Mouse (Mus musculus) MEL (cell line): ENCODE data around the gene Sh3gl3. TPM values are rescaled to one million over a fixed set of nuclear protein-coding genes. Genes with fewer than 3 reads are reported as not detected.

ENCODE experiments used
- DNase-seq: peaks from one replicate; pipeline ENCODE4 v3.0.0; 2011; ENCODE audit warnings: low read depth, low spot score
- H3K27ac ChIP-seq: 2 replicates; pipeline ENCODE4 v1.5.1; 2012; ENCODE audit warnings: low read depth, mild to moderate bottlenecking, control low read depth, low read length, moderate library complexity; ENCODE audit not compliant: control insufficient read depth
- H3K27me3 ChIP-seq, 2 experiments: fragments of 150-350 bp in 1 of 2; sonication (generic) in 1 of 2; 2 replicates each; pipeline ENCODE4 v1.6.1; 2012; ENCODE audit warnings: low read length in 2 of 2, mild to moderate bottlenecking in 2 of 2, improper control_type of control experiment in 1 of 2, moderate library complexity in 1 of 2; ENCODE audit not compliant: insufficient read depth in 2 of 2, control insufficient read depth in 1 of 2
- H3K36me3 ChIP-seq, 2 experiments: 2 replicates each; pipeline ENCODE4 v1.6.1; 2012 to 2014; ENCODE audit warnings: low read length in 2 of 2, improper control_type of control experiment in 1 of 2, inconsistent platforms in 1 of 2, mild to moderate bottlenecking in 1 of 2; ENCODE audit not compliant: insufficient read depth in 2 of 2, control insufficient read depth in 1 of 2
- H3K4me1 ChIP-seq, 2 experiments: fragments of 150-350 bp in 1 of 2; sonication (generic) in 1 of 2; 2 replicates each; pipeline ENCODE4 v1.6.1; 2012; ENCODE audit warnings: low read length in 2 of 2, improper control_type of control experiment in 1 of 2, mild to moderate bottlenecking in 1 of 2; ENCODE audit not compliant: insufficient read depth in 2 of 2, control insufficient read depth in 1 of 2
- H3K4me3 ChIP-seq, 2 experiments: fragments of 150-350 bp in 1 of 2; sonication (generic) in 1 of 2; 2 replicates each; pipeline ENCODE4 v1.5.1; 2012; ENCODE audit warnings: low read depth in 2 of 2, low read length in 2 of 2, mild to moderate bottlenecking in 2 of 2, moderate library complexity in 2 of 2, control low read depth in 1 of 2, improper control_type of control experiment in 1 of 2; ENCODE audit not compliant: control insufficient read depth in 1 of 2, insufficient read depth in 1 of 2
- H3K79me2 ChIP-seq: 2 replicates; pipeline ENCODE4 v1.6.1; 2012; ENCODE audit warnings: mild to moderate bottlenecking, low read length, moderate library complexity; ENCODE audit not compliant: control insufficient read depth, poor library complexity, insufficient read depth
- H3K9ac ChIP-seq: 2 replicates; pipeline ENCODE4 v1.6.1; 2012; ENCODE audit warnings: low read depth, mild to moderate bottlenecking, control low read depth, low read length, moderate library complexity; ENCODE audit not compliant: control insufficient read depth, poor library complexity, severe bottlenecking
- H3K9me3 ChIP-seq: fragments of 150-350 bp; sonication (generic); replicated peaks from 2 replicates; pipeline ENCODE4 v1.6.1; 2012; ENCODE audit warnings: mild to moderate bottlenecking, low read length, improper control_type of control experiment, moderate library complexity; ENCODE audit not compliant: insufficient read depth
- E2F4 ChIP-seq: IDR thresholded peaks from 2 replicates; pipeline ENCODE4 v1.6.1; 2011; ENCODE audit warnings: low read depth, low read length, improper control_type of control experiment, borderline replicate concordance
- ELF1 ChIP-seq: IDR thresholded peaks from 2 replicates; pipeline ENCODE4 v1.6.1; 2014; ENCODE audit warnings: low read depth, mild to moderate bottlenecking, inconsistent platforms, low read length, improper control_type of control experiment, moderate library complexity
- GABPA ChIP-seq: IDR thresholded peaks from 2 replicates; pipeline ENCODE4 v1.6.1; 2012; ENCODE audit warnings: low read depth, mild to moderate bottlenecking, inconsistent platforms, low read length, improper control_type of control experiment, moderate library complexity
- KAT2A ChIP-seq: conservative IDR thresholded peaks from 2 replicates; pipeline ENCODE4 v1.6.1; 2012; ENCODE audit warnings: low read depth, low read length, improper control_type of control experiment, inconsistent platforms
- MEF2A ChIP-seq: IDR thresholded peaks from 2 replicates; pipeline ENCODE4 v1.6.1; 2014; ENCODE audit warnings: low read depth, mild to moderate bottlenecking, inconsistent platforms, low read length, improper control_type of control experiment; ENCODE audit not compliant: poor library complexity, insufficient replicate concordance, severe bottlenecking; ENCODE audit errors: extremely low read depth
- MYB ChIP-seq: IDR thresholded peaks from 2 replicates; pipeline ENCODE4 v1.6.1; 2011; ENCODE audit warnings: mild to moderate bottlenecking, low read depth, low read length, improper control_type of control experiment
- MYC ChIP-seq: IDR thresholded peaks from 2 replicates; pipeline ENCODE4 v1.6.1; 2011; ENCODE audit warnings: low read depth, mild to moderate bottlenecking, low read length, improper control_type of control experiment, moderate library complexity
- NELFE ChIP-seq: IDR thresholded peaks from 2 replicates; pipeline ENCODE4 v1.6.1; 2011; ENCODE audit warnings: low read depth, low read length, improper control_type of control experiment
- NRF1 ChIP-seq: IDR thresholded peaks from 2 replicates; pipeline ENCODE4 v1.6.1; 2014; ENCODE audit warnings: low read depth, mild to moderate bottlenecking, inconsistent platforms, low read length, improper control_type of control experiment, moderate library complexity; ENCODE audit not compliant: poor library complexity, insufficient read depth, severe bottlenecking
- POLR2AphosphoS2 ChIP-seq: IDR thresholded peaks from 2 replicates; pipeline ENCODE4 v1.6.1; 2011; ENCODE audit warnings: low read length, improper control_type of control experiment
- RAD21 ChIP-seq: IDR thresholded peaks from 2 replicates; pipeline ENCODE4 v1.6.1; 2011; ENCODE audit warnings: mild to moderate bottlenecking, low read depth, low read length, improper control_type of control experiment
- RCOR1 ChIP-seq: IDR thresholded peaks from 2 replicates; pipeline ENCODE4 v1.6.1; 2012; ENCODE audit warnings: low read depth, mild to moderate bottlenecking, inconsistent platforms, low read length, improper control_type of control experiment
- TBP ChIP-seq: IDR thresholded peaks from 2 replicates; pipeline ENCODE4 v1.8.0; 2011; ENCODE audit warnings: low read depth, low read length, improper control_type of control experiment
- TCF12 ChIP-seq: IDR thresholded peaks from 2 replicates; pipeline ENCODE4 v1.6.1; 2014; ENCODE audit warnings: low read depth, mild to moderate bottlenecking, inconsistent platforms, low read length, improper control_type of control experiment, moderate library complexity
- USF1 ChIP-seq: IDR thresholded peaks from 2 replicates; pipeline ENCODE4 v1.6.1; 2014; ENCODE audit warnings: low read depth, mild to moderate bottlenecking, inconsistent platforms, low read length, improper control_type of control experiment, moderate library complexity
- ZC3H11A ChIP-seq: IDR thresholded peaks from 2 replicates; pipeline ENCODE4 v1.6.1; 2012; ENCODE audit warnings: low read depth, mild to moderate bottlenecking, inconsistent platforms, low read length, improper control_type of control experiment
- ZKSCAN1 ChIP-seq: IDR thresholded peaks from 2 replicates; pipeline ENCODE4 v1.6.1; 2012; ENCODE audit warnings: low read depth, mild to moderate bottlenecking, inconsistent platforms, low read length, improper control_type of control experiment, moderate library complexity
- ZMIZ1 ChIP-seq: IDR thresholded peaks from 2 replicates; pipeline ENCODE4 v1.6.1; 2012; ENCODE audit warnings: low read depth, mild to moderate bottlenecking, inconsistent platforms, low read length, improper control_type of control experiment, moderate library complexity
- ZNF384 ChIP-seq: IDR thresholded peaks from 2 replicates; pipeline ENCODE4 v1.6.1; 2012; ENCODE audit warnings: low read depth, mild to moderate bottlenecking, inconsistent platforms, low read length, improper control_type of control experiment
- polyA plus RNA-seq, 2 experiments: library from polyadenylated mRNA; stranded (reverse) in 1 of 2; unstranded in 1 of 2; fragments of >175 nt in 1 of 2; fragments of >200 nt in 1 of 2; gene quantifications; 2 replicates each; pipeline versions ENCODE4 v1.2.1 to v1.2.4; 2012; ENCODE audit warnings: low replicate concordance in 2 of 2, low read depth in 1 of 2; ENCODE audit not compliant: insufficient read length in 2 of 2, insufficient read depth in 1 of 2, missing spikeins in 1 of 2
- total RNA-seq: library from RNA; depleted of rRNA; stranded (reverse); fragments of 300-350 nt; gene quantifications from 2 replicates; pipeline ENCODE4 v1.2.3, GENCODE M21; 2012

The Sh3gl3 gene
- total and polyA plus RNA-seq, 3 experiments: not detected

DNA sequence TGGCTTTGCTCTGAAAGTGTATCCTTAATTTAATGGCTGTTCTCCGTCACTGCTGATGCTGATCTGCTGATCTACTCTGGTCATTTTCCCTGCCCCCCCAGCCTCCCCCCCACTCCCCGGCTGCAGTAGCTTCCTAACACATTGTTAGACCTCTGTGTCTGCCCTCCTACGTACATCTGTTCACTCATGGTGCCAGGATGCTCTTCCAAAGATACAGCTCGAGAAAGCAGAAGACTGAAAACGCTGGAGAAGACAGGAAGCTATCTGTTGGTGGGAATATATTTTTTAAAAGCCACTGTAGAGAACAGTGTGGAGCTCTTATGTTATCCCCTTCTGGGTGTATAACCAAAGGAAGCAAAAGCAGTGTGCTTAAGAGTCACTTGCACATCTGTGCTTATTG, 7.3 kb downstream of the Sh3gl3 start:
- H3K27me3 ChIP-seq: no peaks in the 10 kb centered on the region
- no peak overlapping the region for H3K27ac ChIP-seq
- DNase-seq: no peak
- H3K9me3 ChIP-seq: no peaks in the 10 kb centered on the region
- TF ChIP-seq E2F4 (no peak), GABPA (no peak), ELF1 (no peak), TCF12 (no peak), MEF2A (no peak), MYC (no peak), ZMIZ1 (no peak), RCOR1 (no peak), RAD21 (no peak), NELFE (no peak), KAT2A (no peak), MYB (no peak), POLR2AphosphoS2 (no peak), USF1 (no peak), ZC3H11A (no peak), ZNF384 (no peak), NRF1 (no peak), TBP (no peak)
- TF ChIP-seq, all 39 proteins: peak for 0
- no peak overlapping the region for H3K9ac ChIP-seq
- no peak overlapping the region for H3K4me3 ChIP-seq
- no peaks in the 10 kb centered on the region for H3K4me1 ChIP-seq
- H3K36me3 ChIP-seq: no peaks in the 10 kb centered on the region
- H3K79me2 ChIP-seq: no peaks in the 10 kb centered on the region

DNA sequence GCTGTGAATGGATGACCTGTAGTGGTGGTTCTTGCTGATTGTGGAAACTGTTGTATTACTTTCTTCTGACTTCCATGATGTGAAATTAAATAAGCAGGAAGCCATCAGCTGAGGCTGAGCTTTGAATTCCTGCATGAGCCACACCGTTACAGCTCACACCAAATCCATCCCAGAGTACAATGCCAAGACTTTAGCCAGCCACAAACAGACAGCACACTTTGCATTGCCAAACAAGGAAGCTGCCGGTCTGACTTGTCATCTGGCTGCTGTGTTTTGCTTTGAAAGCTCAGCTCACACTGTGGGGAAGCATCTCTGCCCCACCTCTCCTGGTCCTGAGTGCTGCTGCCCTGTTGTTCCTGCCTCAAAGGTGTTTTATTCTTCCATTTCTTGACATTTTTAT, 9.1 kb downstream of the Sh3gl3 start:
- H3K9ac ChIP-seq: no peak overlapping the region
- no peaks in the 10 kb centered on the region for H3K4me1 ChIP-seq
- no peak overlapping the region for H3K4me3 ChIP-seq
- H3K27me3 ChIP-seq: no peaks in the 10 kb centered on the region
- H3K9me3 ChIP-seq: no peaks in the 10 kb centered on the region
- H3K79me2 ChIP-seq: no peaks in the 10 kb centered on the region
- H3K27ac ChIP-seq: no peak overlapping the region
- no peaks in the 10 kb centered on the region for H3K36me3 ChIP-seq
- TF ChIP-seq ZKSCAN1: no peak
- TF ChIP-seq MYC: no peak
- no peak for TF ChIP-seq E2F4
- TF ChIP-seq, all 39 proteins: peak for 0
- no peak for DNase-seq
